Mouse (Mus musculus): ENCODE measurements at regions not wholly inside any gene's neighbourhood (a gene's known extent, or its start where the extent isn't known, plus 50 kb on each side); places are given as distances from the start of the nearest gene placed in this dataset.
A peak's percentile ranks its signal among the peaks of the same experiment; 100 is the strongest.

DNA sequence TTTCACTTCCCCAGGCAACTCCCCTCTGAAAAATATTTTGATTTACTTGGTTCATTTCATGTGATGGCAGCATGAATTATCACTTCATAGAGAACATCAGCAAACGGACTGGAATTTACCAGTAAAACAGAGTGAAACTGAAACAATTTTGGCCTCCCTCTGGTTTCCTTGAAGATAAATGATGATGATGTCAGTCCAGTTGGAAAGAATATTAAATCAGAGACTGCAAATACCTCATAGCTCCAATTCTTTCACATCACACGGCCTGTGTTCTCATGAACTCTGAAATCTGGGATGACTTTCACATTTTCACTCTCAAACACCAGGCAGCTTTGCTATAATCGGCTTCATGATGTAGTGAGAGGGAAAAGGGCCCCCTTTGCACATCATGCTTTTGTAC lies 546.5 kb upstream of the Slit2 start:
- H3K79me2 ChIP-seq (ENCODE audit: control insufficient read depth, insufficient read depth), result no peaks in the 10 kb centered on the region
- TF ChIP-seq MAX (IDR thresholded peaks at IDR 0.05; ENCODE audit: low read depth), result no peak
- TF ChIP-seq TCF12 (IDR thresholded peaks at IDR 0.05; ENCODE audit: insufficient read depth, poor library complexity, severe bottlenecking), result no peak
- TF ChIP-seq REST (IDR thresholded peaks at IDR 0.05; ENCODE audit: insufficient read depth, insufficient read length), result no peak
- no peak for TF ChIP-seq TCF3 (IDR thresholded peaks at IDR 0.05; ENCODE audit: insufficient read length, low read depth)
- no peak overlapping the region for H3ac ChIP-seq (ENCODE audit: control insufficient read depth, insufficient read length)
- no peaks in the 10 kb centered on the region for H3K36me3 ChIP-seq (ENCODE audit: control insufficient read depth, insufficient read depth)
- H3K4me3 ChIP-seq, result no peak overlapping the region
- H3K4me2 ChIP-seq (ENCODE audit: low read depth), result peak overlapping the region; percentile 10
- no peaks in the 10 kb centered on the region for H3K27me3 ChIP-seq (ENCODE audit: control insufficient read depth, insufficient read depth, insufficient read length)

- Histone ChIP-seq H3K27me3 (ENCODE audit: control insufficient read depth, insufficient read depth, insufficient read length) (no peaks in the 10 kb centered on the region), H3K4me3 (no peak overlapping the region), H3K4me2 (ENCODE audit: low read depth) (no peak overlapping the region), H3K36me3 (ENCODE audit: control insufficient read depth, insufficient read depth) (no peaks in the 10 kb centered on the region), H3K79me2 (ENCODE audit: control insufficient read depth, insufficient read depth) (no peaks in the 10 kb centered on the region), H3ac (ENCODE audit: control insufficient read depth, insufficient read length) (no peak overlapping the region)
- TF ChIP-seq USF1 (IDR thresholded peaks at IDR 0.05; ENCODE audit: low read depth) (no peak), REST (IDR thresholded peaks at IDR 0.05; ENCODE audit: insufficient read depth, insufficient read length) (no peak), CEBPB (IDR thresholded peaks at IDR 0.05; ENCODE audit: insufficient read depth, poor library complexity, severe bottlenecking) (no peak), TCF3 (IDR thresholded peaks at IDR 0.05; ENCODE audit: insufficient read length, low read depth) (no peak), TCF12 (IDR thresholded peaks at IDR 0.05; ENCODE audit: insufficient read depth, poor library complexity, severe bottlenecking) (no peak), POLR2AphosphoS2 (IDR thresholded peaks at IDR 0.05; ENCODE audit: insufficient read length, low read depth) (no peak), POLR2A (IDR thresholded peaks at IDR 0.05; ENCODE audit: insufficient read length, low read depth) (no peak), MYOD1 (IDR thresholded peaks at IDR 0.05; ENCODE audit: control insufficient read depth in 1 of 3, insufficient read length in 2 of 3, low read depth in 2 of 3) (no peak), E2F4 (IDR thresholded peaks at IDR 0.05; ENCODE audit: insufficient read depth) (no peak), SRF (IDR thresholded peaks at IDR 0.05; ENCODE audit: control insufficient read depth, insufficient read length, low read depth) (no peak), MAX (IDR thresholded peaks at IDR 0.05; ENCODE audit: low read depth) (no peak)
Measured at GRCm38 (mm10) chr5:47446305-47447028, 536.5 kb upstream of the Slit2 start.

GRCm38 (mm10) chr5:47464848-47465247 lies 518.1 kb upstream of the Slit2 start:
- Histone ChIP-seq H3K4me3 (no peak overlapping the region), H3K27me3 (ENCODE audit: control insufficient read depth, insufficient read depth, insufficient read length) (no peaks in the 10 kb centered on the region), H3ac (ENCODE audit: control insufficient read depth, insufficient read length) (no peak overlapping the region), H3K4me2 (ENCODE audit: low read depth) (no peak overlapping the region), H3K79me2 (ENCODE audit: control insufficient read depth, insufficient read depth) (no peaks in the 10 kb centered on the region), H3K36me3 (ENCODE audit: control insufficient read depth, insufficient read depth) (no peaks in the 10 kb centered on the region)
- TF ChIP-seq USF1 (IDR thresholded peaks at IDR 0.05; ENCODE audit: low read depth) (no peak), TCF12 (IDR thresholded peaks at IDR 0.05; ENCODE audit: insufficient read depth, poor library complexity, severe bottlenecking) (no peak), E2F4 (IDR thresholded peaks at IDR 0.05; ENCODE audit: insufficient read depth) (no peak), CEBPB (IDR thresholded peaks at IDR 0.05; ENCODE audit: insufficient read depth, poor library complexity, severe bottlenecking) (no peak), POLR2AphosphoS2 (IDR thresholded peaks at IDR 0.05; ENCODE audit: insufficient read length, low read depth) (no peak)

DNA sequence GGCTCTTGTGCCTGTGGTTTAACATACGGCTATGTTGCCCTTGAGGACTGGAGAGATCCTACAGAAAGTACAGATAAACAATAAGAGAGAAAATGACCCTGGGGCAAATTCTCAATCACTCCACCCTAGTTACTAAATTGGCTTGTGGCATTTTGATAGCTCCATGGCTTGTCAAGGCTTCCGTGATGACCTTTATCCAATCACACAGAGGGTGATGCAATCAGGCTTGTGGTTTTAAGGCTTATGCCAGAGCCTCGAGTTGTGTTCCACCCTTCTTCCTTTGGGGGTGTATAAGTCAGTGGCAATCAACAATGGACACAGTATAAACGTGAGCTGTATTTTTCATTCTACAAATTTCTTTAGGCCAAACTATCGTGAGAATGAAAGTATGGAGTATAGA lies 513.5 kb upstream of the Slit2 start:
- TF ChIP-seq MAX (IDR thresholded peaks at IDR 0.05; ENCODE audit: low read depth) (no peak), POLR2AphosphoS2 (IDR thresholded peaks at IDR 0.05; ENCODE audit: insufficient read length, low read depth) (no peak), POLR2A (IDR thresholded peaks at IDR 0.05; ENCODE audit: insufficient read length, low read depth) (no peak), TCF3 (IDR thresholded peaks at IDR 0.05; ENCODE audit: insufficient read length, low read depth) (no peak), CEBPB (IDR thresholded peaks at IDR 0.05; ENCODE audit: insufficient read depth, poor library complexity, severe bottlenecking) (peak; percentile 96)
- Histone ChIP-seq H3K4me3 (no peak overlapping the region), H3ac (ENCODE audit: control insufficient read depth, insufficient read length) (no peak overlapping the region), H3K27me3 (ENCODE audit: control insufficient read depth, insufficient read depth, insufficient read length) (no peaks in the 10 kb centered on the region), H3K4me2 (ENCODE audit: low read depth) (peak overlapping the region; percentile 54), H3K36me3 (ENCODE audit: control insufficient read depth, insufficient read depth) (no peaks in the 10 kb centered on the region), H3K79me2 (ENCODE audit: control insufficient read depth, insufficient read depth) (no peaks in the 10 kb centered on the region)

- H3K4me2 ChIP-seq (ENCODE audit: low read depth), result peak overlapping the region; percentile 62
- no peaks in the 10 kb centered on the region for H3K36me3 ChIP-seq (ENCODE audit: control insufficient read depth, insufficient read depth)
- H3K4me3 ChIP-seq, result no peak overlapping the region
- no peaks in the 10 kb centered on the region for H3K79me2 ChIP-seq (ENCODE audit: control insufficient read depth, insufficient read depth)
- H3K27me3 ChIP-seq (ENCODE audit: control insufficient read depth, insufficient read depth, insufficient read length), result no peaks in the 10 kb centered on the region
- H3ac ChIP-seq (ENCODE audit: control insufficient read depth, insufficient read length), result no peak overlapping the region
- TF ChIP-seq USF1 (IDR thresholded peaks at IDR 0.05; ENCODE audit: low read depth) (no peak), MAX (IDR thresholded peaks at IDR 0.05; ENCODE audit: low read depth) (no peak), MYOD1 (IDR thresholded peaks at IDR 0.05; ENCODE audit: control insufficient read depth in 1 of 3, insufficient read length in 2 of 3, low read depth in 2 of 3) (no peak), TCF12 (IDR thresholded peaks at IDR 0.05; ENCODE audit: insufficient read depth, poor library complexity, severe bottlenecking) (no peak), CEBPB (IDR thresholded peaks at IDR 0.05; ENCODE audit: insufficient read depth, poor library complexity, severe bottlenecking) (0 out of 2 replicates have a peak, but pooled peaks have one; percentile 1), POLR2A (IDR thresholded peaks at IDR 0.05; ENCODE audit: insufficient read length, low read depth) (no peak)
Measured at GRCm38 (mm10) chr5:47472027-47472825, 510.7 kb upstream of the Slit2 start.
